Mouse (Mus musculus) thymus, postnatal 0 days (tissue): ENCODE results near the gene Ctsz. TPM values are rescaled to one million over a fixed set of nuclear protein-coding genes. Genes with fewer than 3 reads are reported as not detected.
A peak's percentile ranks its signal among the peaks of the same experiment; 100 is the strongest.

ENCODE experiments used
- DNase-seq: peaks from one replicate; pipeline ENCODE4 v3.0.0-alpha.2; 2015; ENCODE audit warnings: low spot score
- polyA plus RNA-seq: library from polyadenylated mRNA; unstranded; fragments of >200 nt; fragmentation: Nextera tagmentation; extraction: Ambion mirVana; gene quantifications from 2 replicates; pipeline ENCODE4 v1.2.1, GENCODE M21; 2015

The Ctsz gene
- polyA plus RNA-seq: 133 and 141 TPM in 2 replicates

GRCm38 (mm10) chr2:174438737-174439449 lies at the start of gene Ctsz:
Gene Ctsz (minus strand): TSS chr2:174439039.
- DNase-seq: peak; percentile 61

- DNase-seq: no peak
Measured at GRCm38 (mm10) chr2:174487005-174487404, 48.2 kb upstream of the Ctsz start.

GRCm38 (mm10) chr2:174478746-174479145 lies 39.9 kb upstream of the Ctsz start:
- DNase-seq: no peak

GRCm38 (mm10) chr2:174477543-174478319 lies 38.9 kb upstream of the Ctsz start:
- no peak for DNase-seq

GRCm38 (mm10) chr2:174473550-174473927 lies 34.7 kb upstream of the Ctsz start:
- DNase-seq: no peak

- peak; percentile 99 for DNase-seq
Measured at GRCm38 (mm10) chr2:174472818-174473549, 34.1 kb upstream of the Ctsz start, which contains the start of gene Prelid3b. Gene Prelid3b (minus strand): TSS chr2:174473081.

- no peak for DNase-seq
Measured at GRCm38 (mm10) chr2:174472407-174472806, 33.6 kb upstream of the Ctsz start.

GRCm38 (mm10) chr2:174470786-174471405 lies 32.1 kb upstream of the Ctsz start:
- DNase-seq: no peak

- no peak for DNase-seq
Measured at GRCm38 (mm10) chr2:174470333-174470732, 31.5 kb upstream of the Ctsz start.

GRCm38 (mm10) chr2:174463789-174464523 lies 25.1 kb upstream of the Ctsz start, which contains the start of gene Atp5e:
Gene Atp5e (minus strand): TSS chr2:174464105.
- DNase-seq: peak; percentile 82

GRCm38 (mm10) chr2:174463370-174463769 lies 24.5 kb upstream of the Ctsz start:
- no peak for DNase-seq

GRCm38 (mm10) chr2:174459365-174459764 lies 20.5 kb upstream of the Ctsz start:
- DNase-seq: no peak

GRCm38 (mm10) chr2:174453681-174454080 lies 14.8 kb upstream of the Ctsz start:
- DNase-seq: no peak

GRCm38 (mm10) chr2:174450353-174450752 lies 11.5 kb upstream of the Ctsz start, which contains the start of gene Tubb1:
Gene Tubb1 (plus strand): TSS chr2:174450695.
- DNase-seq: no peak

GRCm38 (mm10) chr2:174448405-174448804 lies 9.6 kb upstream of the Ctsz start:
- DNase-seq: no peak

GRCm38 (mm10) chr2:174446905-174447304 lies 8.1 kb upstream of the Ctsz start:
- DNase-seq: no peak

- no peak for DNase-seq
Measured at GRCm38 (mm10) chr2:174446492-174446891, 7.7 kb upstream of the Ctsz start.

GRCm38 (mm10) chr2:174445018-174445417 lies 6.2 kb upstream of the Ctsz start:
- DNase-seq: no peak

- no peak for DNase-seq
Measured at GRCm38 (mm10) chr2:174444359-174444758, 5.5 kb upstream of the Ctsz start.

- no peak for DNase-seq
Measured at GRCm38 (mm10) chr2:174443046-174443445, 4.2 kb upstream of the Ctsz start.
